Mouse (Mus musculus) erythroblast, embryonic 14.5 days (primary cell): ENCODE measurements around the gene Scn2b. TPM values are rescaled to one million over a fixed set of nuclear protein-coding genes. Genes with fewer than 3 reads are reported as not detected.

Experiments
- H3K27me3 ChIP-seq: 2 replicates; pipeline ENCODE4 v1.6.1; 2012; ENCODE audit warnings: inconsistent platforms; ENCODE audit not compliant: control insufficient read depth
- H3K36me3 ChIP-seq: 2 replicates; pipeline ENCODE4 v1.6.1; 2012; ENCODE audit warnings: mild to moderate bottlenecking, inconsistent platforms; ENCODE audit not compliant: control insufficient read depth
- H3K4me1 ChIP-seq: 2 replicates; pipeline ENCODE4 v1.6.1; 2012; ENCODE audit warnings: inconsistent platforms; ENCODE audit not compliant: control insufficient read depth
- H3K4me3 ChIP-seq: replicated peaks from 2 replicates; pipeline ENCODE3; 2012; ENCODE audit warnings: moderate library complexity, mild to moderate bottlenecking, inconsistent platforms
- H3K9me3 ChIP-seq: 2 replicates; pipeline ENCODE4 v1.6.1; 2012; ENCODE audit warnings: low read length, inconsistent platforms, mixed read lengths; ENCODE audit not compliant: control insufficient read depth
- GATA1 ChIP-seq: IDR thresholded peaks from 2 replicates; pipeline ENCODE4 v1.6.1; 2012; ENCODE audit warnings: low read length, inconsistent platforms, mixed read lengths
- TAL1 ChIP-seq: IDR thresholded peaks from 3 replicates; pipeline ENCODE4 v1.6.1; 2012; ENCODE audit warnings: low read length, inconsistent platforms, mixed read lengths
- polyA plus RNA-seq: library from polyadenylated mRNA; stranded (reverse); fragments of >175 nt; gene quantifications from 2 replicates; pipeline ENCODE4 v1.2.3, GENCODE M21; 2012

The Scn2b gene
- polyA plus RNA-seq, 1 experiment: not detected

GRCm38 (mm10) chr9:45146267-45146597, 28.6 kb downstream of the Scn2b start:
- TF ChIP-seq TAL1 (no peak), GATA1 (no peak)

GRCm38 (mm10) chr9:45150933-45151332, 33.4 kb downstream of the Scn2b start:
- Histone ChIP-seq H3K36me3 (no peaks in the 10 kb centered on the region), H3K27me3 (peaks cover 5% of the 10 kb centered on the region), H3K4me1 (no peaks in the 10 kb centered on the region), H3K9me3 (no peaks in the 10 kb centered on the region), H3K4me3 (no peak overlapping the region)
- TF ChIP-seq TAL1 (no peak), GATA1 (no peak)

More at GRCm38 (mm10) chr9:45146267-45146597, 28.6 kb downstream of the Scn2b start:
- Histone ChIP-seq H3K4me1 (no peaks in the 10 kb centered on the region), H3K36me3 (no peaks in the 10 kb centered on the region), H3K27me3 (peaks cover 25% of the 10 kb centered on the region), H3K4me3 (no peak overlapping the region), H3K9me3 (no peaks in the 10 kb centered on the region)

GRCm38 (mm10) chr9:45153361-45153760, 35.8 kb downstream of the Scn2b start:
- Histone ChIP-seq H3K4me3 (no peak overlapping the region), H3K27me3 (no peaks in the 10 kb centered on the region), H3K4me1 (no peaks in the 10 kb centered on the region), H3K9me3 (no peaks in the 10 kb centered on the region), H3K36me3 (no peaks in the 10 kb centered on the region)
- TF ChIP-seq GATA1: no peak
- no peak for TF ChIP-seq TAL1

GRCm38 (mm10) chr9:45167903-45168302, 50.3 kb downstream of the Scn2b start:
- no peaks in the 10 kb centered on the region for H3K36me3 ChIP-seq
- no peak overlapping the region for H3K4me3 ChIP-seq
- H3K9me3 ChIP-seq: peaks cover 11% of the 10 kb centered on the region
- H3K27me3 ChIP-seq: peaks cover 2% of the 10 kb centered on the region; the same call in 1 of the 2 replicates
- TF ChIP-seq TAL1: no peak
- no peak for TF ChIP-seq GATA1
- no peaks in the 10 kb centered on the region for H3K4me1 ChIP-seq

- TF ChIP-seq GATA1: no peak
- TF ChIP-seq TAL1: no peak
Measured at GRCm38 (mm10) chr9:45170150-45170549, 52.6 kb downstream of the Scn2b start.

GRCm38 (mm10) chr9:45171073-45171610, 53.6 kb downstream of the Scn2b start:
- Histone ChIP-seq H3K9me3 (peaks cover 11% of the 10 kb centered on the region), H3K27me3 (peaks cover 2% of the 10 kb centered on the region; the same call in 1 of the 2 replicates), H3K36me3 (no peaks in the 10 kb centered on the region), H3K4me1 (no peaks in the 10 kb centered on the region), H3K4me3 (no peak overlapping the region)
- TF ChIP-seq GATA1: no peak
- no peak for TF ChIP-seq TAL1

More at GRCm38 (mm10) chr9:45170150-45170549, 52.6 kb downstream of the Scn2b start:
- Histone ChIP-seq H3K9me3 (peaks cover 11% of the 10 kb centered on the region), H3K27me3 (peaks cover 2% of the 10 kb centered on the region; the same call in 1 of the 2 replicates), H3K4me1 (no peaks in the 10 kb centered on the region), H3K36me3 (no peaks in the 10 kb centered on the region), H3K4me3 (no peak overlapping the region)

- Histone ChIP-seq H3K27me3 (peaks cover 2% of the 10 kb centered on the region; the same call in 1 of the 2 replicates), H3K4me1 (no peaks in the 10 kb centered on the region), H3K36me3 (no peaks in the 10 kb centered on the region), H3K4me3 (no peak overlapping the region), H3K9me3 (peaks cover 11% of the 10 kb centered on the region)
- TF ChIP-seq GATA1 (no peak), TAL1 (no peak)
Measured at GRCm38 (mm10) chr9:45173475-45173874, 55.9 kb downstream of the Scn2b start.

GRCm38 (mm10) chr9:45179282-45179681, 61.7 kb downstream of the Scn2b start:
- Histone ChIP-seq H3K27me3 (no peaks in the 10 kb centered on the region), H3K36me3 (no peaks in the 10 kb centered on the region), H3K9me3 (no peaks in the 10 kb centered on the region), H3K4me3 (no peak overlapping the region), H3K4me1 (no peaks in the 10 kb centered on the region)
- TF ChIP-seq TAL1 (no peak), GATA1 (no peak)

Other genes starting within 250 kb of the Scn2b start
- 0.29 and 0.38 TPM in 2 replicates for gene Kmt2a, start 236.5 kb upstream of the Scn2b start, polyA plus RNA-seq
- gene Atp5l, start 197.0 kb upstream of the Scn2b start, polyA plus RNA-seq: 7.2 and 8.5 TPM in 2 replicates
- gene Ube4a, start 152.2 kb upstream of the Scn2b start, polyA plus RNA-seq: 0.21 and 0.31 TPM in 2 replicates
- not detected in 2 replicates for gene Cd3g, start 137.4 kb upstream of the Scn2b start, polyA plus RNA-seq
- gene Cd3d, start 136.0 kb upstream of the Scn2b start, polyA plus RNA-seq: not detected in 2 replicates
- gene Cd3e, start 108.2 kb upstream of the Scn2b start, polyA plus RNA-seq: 0.02 TPM in 1 of 2 replicates, not detected in the other
- not detected in 2 replicates for gene Mpzl2, start 78.0 kb upstream of the Scn2b start, polyA plus RNA-seq
- gene Mpzl3, start 62.6 kb upstream of the Scn2b start, polyA plus RNA-seq: not detected in 2 replicates
- 0.03 TPM in 1 of 2 replicates, not detected in the other for gene Jaml, start 38.6 kb upstream of the Scn2b start, polyA plus RNA-seq
- not detected in 2 replicates for gene Scn4b, start 20.6 kb downstream of the Scn2b start, polyA plus RNA-seq
- not detected in 2 replicates for gene BC049352, start 64.2 kb downstream of the Scn2b start, polyA plus RNA-seq
- gene Tmprss4, start 86.3 kb downstream of the Scn2b start, polyA plus RNA-seq: not detected in 2 replicates
- 0.01 TPM in 1 of 2 replicates, not detected in the other for gene Il10ra, start 151.4 kb downstream of the Scn2b start, polyA plus RNA-seq
- not detected in 2 replicates for gene Tmprss13, start 201.3 kb downstream of the Scn2b start, polyA plus RNA-seq